Mouse (Mus musculus): ENCODE results near the gene Zfp853. TPM values are rescaled to one million over a fixed set of nuclear protein-coding genes. Genes with fewer than 3 reads are reported as not detected.
A peak's percentile ranks its signal among the peaks of the same experiment; 100 is the strongest.

Gene Zfp853
- total and polyA plus RNA-seq, 3 experiments: 0.13 to 0.39 (median 0.14) TPM

DNA sequence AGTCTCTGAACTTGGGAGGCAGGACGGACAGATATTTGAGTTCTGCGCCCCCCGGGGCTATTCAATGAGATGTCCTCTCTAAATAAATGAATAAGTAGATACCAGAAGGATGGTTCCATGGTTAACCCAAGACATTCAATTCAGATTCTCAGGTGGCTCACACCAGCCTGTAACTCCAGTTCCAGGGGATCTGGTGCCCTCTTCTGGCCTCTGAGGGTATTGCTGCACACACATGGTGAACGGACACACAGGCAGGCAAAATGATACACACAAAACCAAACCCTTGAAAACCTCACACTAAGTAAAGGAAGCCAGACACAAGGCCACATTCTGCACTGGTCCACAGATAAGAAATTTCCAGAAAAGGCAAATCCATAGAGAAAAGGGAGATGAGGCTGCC lies 6.3 kb upstream of the Zfp853 start:
- DNase-seq: peak in 1 of 2 experiments; percentile 48
- Histone ChIP-seq H3K36me3 (ENCODE audit: control insufficient read depth, insufficient read depth, low read length) (no peaks in the 10 kb centered on the region), H3K79me2 (replicated peaks; ENCODE audit: control insufficient read depth, insufficient read depth, low read length) (no peaks in the 10 kb centered on the region), H3K27me3 (ENCODE audit: control insufficient read depth, insufficient read depth, low read length) (no peaks in the 10 kb centered on the region), H3K27ac (no peak overlapping the region), H3K9ac (ENCODE audit: low read depth, low read length) (no peak overlapping the region), H3K4me3 (no peak overlapping the region), H3K4me1 (ENCODE audit: control insufficient read depth, insufficient read depth, low read length) (peaks cover 5% of the 10 kb centered on the region; the same call in 1 of the 2 replicates)
- 95% methylated on average over 4 of the region's 4 CpGs for WGBS
- intact Hi-C loops (cut with DNase I): loop anchor here (10.0 kb wide), 1 partner anchor 215 kb away; no protein-coding TSS in a partner anchor
- TF ChIP-seq POLR2A (IDR thresholded peaks at IDR 0.05; ENCODE audit: insufficient read depth, low read depth, low read length) (no peak), EP300 (IDR thresholded peaks at IDR 0.05; ENCODE audit: insufficient read depth, low read depth, low read length) (no peak), CTCF (IDR thresholded peaks at IDR 0.05) (peak; percentile 78)

GRCm38 (mm10) chr5:143298391-143298790 lies 5.0 kb upstream of the Zfp853 start:
- H3K36me3 ChIP-seq (ENCODE audit: control insufficient read depth, insufficient read depth, low read length): no peaks in the 10 kb centered on the region
- 91% methylated on average over 7 of the region's 7 CpGs for WGBS
- H3K4me3 ChIP-seq: no peak overlapping the region
- H3K4me1 ChIP-seq (ENCODE audit: control insufficient read depth, insufficient read depth, low read length): peaks cover 5% of the 10 kb centered on the region; the same call in 1 of the 2 replicates
- no peak for DNase-seq
- no peak overlapping the region for H3K27ac ChIP-seq
- H3K27me3 ChIP-seq (ENCODE audit: control insufficient read depth, insufficient read depth, low read length): peaks cover 4% of the 10 kb centered on the region
- H3K9ac ChIP-seq (ENCODE audit: low read depth, low read length): no peak overlapping the region
- TF ChIP-seq POLR2A (IDR thresholded peaks at IDR 0.05; ENCODE audit: insufficient read depth, low read depth, low read length) (no peak), CTCF (IDR thresholded peaks at IDR 0.05) (peak; percentile 57)
- intact Hi-C loops (cut with DNase I): loop anchor here (10.0 kb wide), 1 partner anchor 214 kb away; no protein-coding TSS in a partner anchor
- no peaks in the 10 kb centered on the region for H3K79me2 ChIP-seq (replicated peaks; ENCODE audit: control insufficient read depth, insufficient read depth, low read length)

DNA sequence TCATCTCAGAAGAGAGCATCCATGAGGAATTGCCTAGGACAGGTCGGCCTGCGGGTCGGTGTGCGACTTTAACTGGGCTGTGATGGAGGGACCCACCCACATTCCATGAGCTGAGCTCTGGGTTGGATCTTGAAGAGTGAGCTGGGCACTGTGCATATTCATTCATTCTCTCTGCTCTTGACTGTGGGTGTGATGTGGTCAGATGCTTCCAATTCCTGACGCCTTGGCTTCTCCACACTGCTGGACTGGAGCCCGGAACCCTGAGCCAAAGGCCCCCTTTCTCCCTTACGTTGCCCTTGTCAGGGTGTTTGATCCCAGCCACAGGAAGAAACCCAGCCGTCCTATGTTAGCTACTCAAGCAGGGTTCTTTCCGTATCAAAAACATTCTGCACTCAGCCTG lies 4.6 kb upstream of the Zfp853 start:
- intact Hi-C loops (cut with DNase I): loop anchor here (10.0 kb wide), 1 partner anchor 213 kb away; no protein-coding TSS in a partner anchor
- WGBS: 62% methylated on average over 9 of the region's 9 CpGs
- DNase-seq: no peak
- Histone ChIP-seq H3K79me2 (replicated peaks; ENCODE audit: control insufficient read depth, insufficient read depth, low read length) (no peaks in the 10 kb centered on the region), H3K9ac (ENCODE audit: low read depth, low read length) (no peak overlapping the region), H3K36me3 (ENCODE audit: control insufficient read depth, insufficient read depth, low read length) (no peaks in the 10 kb centered on the region), H3K4me3 (no peak overlapping the region), H3K27me3 (ENCODE audit: control insufficient read depth, insufficient read depth, low read length) (peaks cover 5% of the 10 kb centered on the region), H3K4me1 (ENCODE audit: control insufficient read depth, insufficient read depth, low read length) (peaks cover 5% of the 10 kb centered on the region; the same call in 1 of the 2 replicates), H3K27ac (no peak overlapping the region)
- TF ChIP-seq POLR2A (IDR thresholded peaks at IDR 0.05; ENCODE audit: insufficient read depth, low read depth, low read length) (no peak), EP300 (IDR thresholded peaks at IDR 0.05; ENCODE audit: insufficient read depth, low read depth, low read length) (no peak), CTCF (IDR thresholded peaks at IDR 0.05) (no peak)

- H3K79me2 ChIP-seq (replicated peaks; ENCODE audit: control insufficient read depth, insufficient read depth, low read length): no peaks in the 10 kb centered on the region
- peaks cover 5% of the 10 kb centered on the region; the same call in 1 of the 2 replicates for H3K4me1 ChIP-seq (ENCODE audit: control insufficient read depth, insufficient read depth, low read length)
- TF ChIP-seq EP300 (IDR thresholded peaks at IDR 0.05; ENCODE audit: insufficient read depth, low read depth, low read length) (no peak), POLR2A (IDR thresholded peaks at IDR 0.05; ENCODE audit: insufficient read depth, low read depth, low read length) (no peak), CTCF (IDR thresholded peaks at IDR 0.05) (no peak)
- H3K27me3 ChIP-seq (ENCODE audit: control insufficient read depth, insufficient read depth, low read length): peaks cover 5% of the 10 kb centered on the region
- no peak overlapping the region for H3K4me3 ChIP-seq
- H3K9ac ChIP-seq (ENCODE audit: low read depth, low read length): no peak overlapping the region
- 77% methylated on average over 2 of the region's 2 CpGs for WGBS
- no peak for DNase-seq
- intact Hi-C loops (cut with DNase I): loop anchor here (10.0 kb wide), 1 partner anchor 211 kb away; no protein-coding TSS in a partner anchor
- H3K36me3 ChIP-seq (ENCODE audit: control insufficient read depth, insufficient read depth, low read length): no peaks in the 10 kb centered on the region
- no peak overlapping the region for H3K27ac ChIP-seq
These were observed 1.9 kb upstream of the Zfp853 start for GRCm38 (mm10) chr5:143295330-143295729.

DNA sequence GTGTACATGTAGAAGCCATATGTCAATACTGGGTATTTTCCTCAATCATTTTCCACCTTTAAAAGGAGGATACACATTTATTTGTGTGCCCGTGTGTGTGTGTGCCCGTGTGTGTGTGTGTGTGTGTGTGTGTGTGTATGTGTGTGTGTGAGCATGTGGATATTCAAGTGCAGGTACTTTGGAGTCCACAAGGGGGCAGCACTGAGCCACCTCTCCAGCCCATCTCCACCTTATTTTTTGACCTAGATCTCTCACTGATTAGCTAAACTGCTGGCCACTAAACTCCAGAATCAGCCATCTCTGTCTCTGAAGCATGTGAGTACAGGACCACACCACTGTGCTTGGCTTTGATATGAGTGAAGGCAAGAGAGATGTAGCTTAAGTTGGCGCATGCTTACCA lies 1.4 kb upstream of the Zfp853 start:
- H3K4me3 ChIP-seq: no peak overlapping the region
- peaks cover 5% of the 10 kb centered on the region for H3K27me3 ChIP-seq (ENCODE audit: control insufficient read depth, insufficient read depth, low read length)
- no peaks in the 10 kb centered on the region for H3K79me2 ChIP-seq (replicated peaks; ENCODE audit: control insufficient read depth, insufficient read depth, low read length)
- no peak for TF ChIP-seq EP300 (IDR thresholded peaks at IDR 0.05; ENCODE audit: insufficient read depth, low read depth, low read length)
- peak; percentile 34 for TF ChIP-seq CTCF (IDR thresholded peaks at IDR 0.05)
- no peak for TF ChIP-seq POLR2A (IDR thresholded peaks at IDR 0.05; ENCODE audit: insufficient read depth, low read depth, low read length)
- intact Hi-C loops (cut with DNase I): loop anchor here (10.0 kb wide), 1 partner anchor 210 kb away; no protein-coding TSS in a partner anchor
- H3K4me1 ChIP-seq (ENCODE audit: control insufficient read depth, insufficient read depth, low read length): peaks cover 5% of the 10 kb centered on the region; the same call in 1 of the 2 replicates
- no peak overlapping the region for H3K9ac ChIP-seq (ENCODE audit: low read depth, low read length)
- H3K27ac ChIP-seq: no peak overlapping the region
- DNase-seq: no peak
- no peaks in the 10 kb centered on the region for H3K36me3 ChIP-seq (ENCODE audit: control insufficient read depth, insufficient read depth, low read length)
- 88% methylated on average over 3 of the region's 3 CpGs for WGBS

- H3K9ac ChIP-seq (ENCODE audit: low read depth, low read length): no peak overlapping the region
- 11% methylated on average over 18 of the region's 19 CpGs for WGBS
- H3K4me3 ChIP-seq: no peak overlapping the region
- no peaks in the 10 kb centered on the region for H3K79me2 ChIP-seq (replicated peaks; ENCODE audit: control insufficient read depth, insufficient read depth, low read length)
- H3K27me3 ChIP-seq (ENCODE audit: control insufficient read depth, insufficient read depth, low read length): peaks cover 9% of the 10 kb centered on the region
- H3K4me1 ChIP-seq (ENCODE audit: control insufficient read depth, insufficient read depth, low read length): peaks cover 5% of the 10 kb centered on the region; the same call in 1 of the 2 replicates
- intact Hi-C loops (cut with DNase I): loop anchor here (10.0 kb wide), 1 partner anchor 208 kb away; no protein-coding TSS in a partner anchor
- no peaks in the 10 kb centered on the region for H3K36me3 ChIP-seq (ENCODE audit: control insufficient read depth, insufficient read depth, low read length)
- no peak for DNase-seq
- no peak for TF ChIP-seq EP300 (IDR thresholded peaks at IDR 0.05; ENCODE audit: insufficient read depth, low read depth, low read length)
- TF ChIP-seq POLR2A (IDR thresholded peaks at IDR 0.05; ENCODE audit: insufficient read depth, low read depth, low read length): no peak
- no peak for TF ChIP-seq CTCF (IDR thresholded peaks at IDR 0.05)
- H3K27ac ChIP-seq: no peak overlapping the region
These were observed 544 bp downstream of the Zfp853 start for GRCm38 (mm10) chr5:143292879-143293278.
